Mouse (Mus musculus) erythroblast, embryonic 14.5 days (primary cell): ENCODE measurements around the gene Ppp6r2. TPM values are rescaled to one million over a fixed set of nuclear protein-coding genes. Genes with fewer than 3 reads are reported as not detected.

ENCODE experiments used
- H3K27me3 ChIP-seq: 2 replicates; pipeline ENCODE4 v1.6.1; 2012; ENCODE audit warnings: inconsistent platforms; ENCODE audit not compliant: control insufficient read depth
- H3K36me3 ChIP-seq: 2 replicates; pipeline ENCODE4 v1.6.1; 2012; ENCODE audit warnings: mild to moderate bottlenecking, inconsistent platforms; ENCODE audit not compliant: control insufficient read depth
- H3K4me1 ChIP-seq: 2 replicates; pipeline ENCODE4 v1.6.1; 2012; ENCODE audit warnings: inconsistent platforms; ENCODE audit not compliant: control insufficient read depth
- H3K4me3 ChIP-seq: replicated peaks from 2 replicates; pipeline ENCODE3; 2012; ENCODE audit warnings: moderate library complexity, mild to moderate bottlenecking, inconsistent platforms
- H3K9me3 ChIP-seq: 2 replicates; pipeline ENCODE4 v1.6.1; 2012; ENCODE audit warnings: low read length, inconsistent platforms, mixed read lengths; ENCODE audit not compliant: control insufficient read depth
- GATA1 ChIP-seq: IDR thresholded peaks from 2 replicates; pipeline ENCODE4 v1.6.1; 2012; ENCODE audit warnings: low read length, inconsistent platforms, mixed read lengths
- TAL1 ChIP-seq: IDR thresholded peaks from 3 replicates; pipeline ENCODE4 v1.6.1; 2012; ENCODE audit warnings: low read length, inconsistent platforms, mixed read lengths
- polyA plus RNA-seq: library from polyadenylated mRNA; stranded (reverse); fragments of >175 nt; gene quantifications from 2 replicates; pipeline ENCODE4 v1.2.3, GENCODE M21; 2012

Gene Ppp6r2
- polyA plus RNA-seq, 1 experiment, result 14.5 TPM

- no peaks in the 10 kb centered on the region for H3K9me3 ChIP-seq
- no peaks in the 10 kb centered on the region for H3K27me3 ChIP-seq
- peaks cover 61% of the 10 kb centered on the region for H3K4me1 ChIP-seq
- no peak for TF ChIP-seq GATA1
- no peak for TF ChIP-seq TAL1
- H3K36me3 ChIP-seq, result peaks cover 91% of the 10 kb centered on the region
- H3K4me3 ChIP-seq, result no peak overlapping the region
Measured at GRCm38 (mm10) chr15:89293778-89294177, 82.4 kb downstream of the Ppp6r2 start.

- Histone ChIP-seq H3K4me3 (no peak overlapping the region), H3K36me3 (peaks cover 90% of the 10 kb centered on the region), H3K27me3 (no peaks in the 10 kb centered on the region), H3K9me3 (no peaks in the 10 kb centered on the region), H3K4me1 (peaks cover 61% of the 10 kb centered on the region)
- TF ChIP-seq GATA1 (no peak), TAL1 (no peak)
Measured at GRCm38 (mm10) chr15:89295580-89296165, 84.3 kb downstream of the Ppp6r2 start.

GRCm38 (mm10) chr15:89296465-89296864 is 85.1 kb downstream of the Ppp6r2 start:
- no peak for TF ChIP-seq GATA1
- TF ChIP-seq TAL1, result no peak
- peaks cover 90% of the 10 kb centered on the region for H3K36me3 ChIP-seq

DNA sequence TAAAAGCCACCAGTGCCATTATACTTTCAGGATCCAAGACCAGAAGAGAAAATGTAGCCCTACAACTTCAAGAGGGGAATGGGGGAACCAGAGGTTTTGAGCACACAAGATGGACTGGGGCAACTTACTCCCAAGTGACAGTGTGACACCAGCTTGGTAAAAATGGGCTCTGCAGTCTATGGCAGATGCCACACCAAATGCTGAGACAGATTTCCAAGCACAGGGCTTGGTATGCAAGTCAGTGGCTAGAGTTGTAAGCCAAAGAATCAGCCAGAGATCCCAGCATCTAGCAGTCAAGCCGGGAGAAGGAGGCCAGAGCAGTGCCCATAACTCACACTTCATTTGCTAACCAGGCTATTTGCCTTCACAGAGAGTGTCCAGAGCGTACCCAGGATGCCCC is 86.3 kb downstream of the Ppp6r2 start:
- H3K27me3 ChIP-seq, result no peaks in the 10 kb centered on the region
- peaks cover 47% of the 10 kb centered on the region for H3K4me1 ChIP-seq
- TF ChIP-seq TAL1, result no peak
- TF ChIP-seq GATA1, result no peak
- no peaks in the 10 kb centered on the region for H3K9me3 ChIP-seq
- peaks cover 91% of the 10 kb centered on the region for H3K36me3 ChIP-seq
- no peak overlapping the region for H3K4me3 ChIP-seq

More at GRCm38 (mm10) chr15:89296465-89296864, 85.1 kb downstream of the Ppp6r2 start:
- peaks cover 55% of the 10 kb centered on the region for H3K4me1 ChIP-seq
- H3K27me3 ChIP-seq, result no peaks in the 10 kb centered on the region
- H3K9me3 ChIP-seq, result no peaks in the 10 kb centered on the region
- no peak overlapping the region for H3K4me3 ChIP-seq

GRCm38 (mm10) chr15:89300180-89300579 is 88.8 kb downstream of the Ppp6r2 start:
- TF ChIP-seq GATA1 (no peak), TAL1 (no peak)
- Histone ChIP-seq H3K4me1 (peaks cover 23% of the 10 kb centered on the region), H3K4me3 (no peak overlapping the region), H3K27me3 (no peaks in the 10 kb centered on the region), H3K9me3 (no peaks in the 10 kb centered on the region), H3K36me3 (peaks cover 91% of the 10 kb centered on the region)

DNA sequence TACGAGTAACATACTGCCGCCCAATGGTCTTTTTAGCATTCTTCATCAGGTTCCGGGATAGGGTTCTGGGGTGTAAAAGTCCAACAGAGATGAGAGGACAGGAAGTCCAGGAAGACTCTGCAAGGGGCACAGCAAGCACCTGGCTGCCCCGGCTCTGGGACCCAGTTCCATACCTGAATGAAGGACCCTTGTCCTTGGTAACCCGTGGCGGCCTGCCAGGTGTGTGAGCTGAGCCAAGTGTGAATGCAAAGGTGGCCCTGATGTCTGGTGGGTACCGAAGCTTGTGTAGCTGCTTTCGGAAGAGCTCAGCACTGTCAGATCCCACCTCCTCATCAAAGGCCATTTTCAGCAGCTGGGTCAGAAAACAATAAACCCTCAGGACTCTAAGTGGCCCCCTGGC is 89.2 kb downstream of the Ppp6r2 start:
- peaks cover 91% of the 10 kb centered on the region for H3K36me3 ChIP-seq
- H3K9me3 ChIP-seq, result no peaks in the 10 kb centered on the region
- H3K4me3 ChIP-seq, result no peak overlapping the region
- no peaks in the 10 kb centered on the region for H3K27me3 ChIP-seq
- TF ChIP-seq TAL1 (no peak), GATA1 (no peak)
- peaks cover 18% of the 10 kb centered on the region for H3K4me1 ChIP-seq

DNA sequence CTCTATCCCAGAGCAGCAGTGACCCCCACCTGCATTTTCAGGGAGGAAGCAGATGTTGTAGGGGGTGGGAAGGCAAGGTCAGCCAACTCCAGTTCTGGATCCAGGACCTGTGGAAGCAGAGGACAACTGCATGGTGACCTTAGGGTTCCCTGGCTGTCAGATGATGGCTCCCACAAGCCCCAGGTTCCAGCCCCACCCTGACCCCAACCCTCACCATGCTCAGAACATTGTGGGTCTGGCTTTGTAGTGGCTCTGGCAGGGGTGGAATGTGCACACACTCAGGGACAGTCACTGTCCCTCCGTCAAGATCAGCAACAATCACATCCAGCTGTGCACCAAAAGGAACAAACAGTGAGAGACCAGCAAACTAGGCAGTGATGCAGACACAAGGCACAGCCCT is 94.6 kb downstream of the Ppp6r2 start:
- Histone ChIP-seq H3K4me1 (peaks cover 35% of the 10 kb centered on the region), H3K36me3 (peaks cover 77% of the 10 kb centered on the region), H3K9me3 (no peaks in the 10 kb centered on the region), H3K27me3 (no peaks in the 10 kb centered on the region), H3K4me3 (no peak overlapping the region)
- no peak for TF ChIP-seq TAL1
- TF ChIP-seq GATA1, result no peak

GRCm38 (mm10) chr15:89307461-89307860 is 96.1 kb downstream of the Ppp6r2 start:
- H3K36me3 ChIP-seq, result peaks cover 67% of the 10 kb centered on the region
- no peaks in the 10 kb centered on the region for H3K27me3 ChIP-seq
- H3K9me3 ChIP-seq, result no peaks in the 10 kb centered on the region
- H3K4me1 ChIP-seq, result peaks cover 43% of the 10 kb centered on the region
- TF ChIP-seq GATA1 (no peak), TAL1 (no peak)
- H3K4me3 ChIP-seq, result no peak overlapping the region

DNA sequence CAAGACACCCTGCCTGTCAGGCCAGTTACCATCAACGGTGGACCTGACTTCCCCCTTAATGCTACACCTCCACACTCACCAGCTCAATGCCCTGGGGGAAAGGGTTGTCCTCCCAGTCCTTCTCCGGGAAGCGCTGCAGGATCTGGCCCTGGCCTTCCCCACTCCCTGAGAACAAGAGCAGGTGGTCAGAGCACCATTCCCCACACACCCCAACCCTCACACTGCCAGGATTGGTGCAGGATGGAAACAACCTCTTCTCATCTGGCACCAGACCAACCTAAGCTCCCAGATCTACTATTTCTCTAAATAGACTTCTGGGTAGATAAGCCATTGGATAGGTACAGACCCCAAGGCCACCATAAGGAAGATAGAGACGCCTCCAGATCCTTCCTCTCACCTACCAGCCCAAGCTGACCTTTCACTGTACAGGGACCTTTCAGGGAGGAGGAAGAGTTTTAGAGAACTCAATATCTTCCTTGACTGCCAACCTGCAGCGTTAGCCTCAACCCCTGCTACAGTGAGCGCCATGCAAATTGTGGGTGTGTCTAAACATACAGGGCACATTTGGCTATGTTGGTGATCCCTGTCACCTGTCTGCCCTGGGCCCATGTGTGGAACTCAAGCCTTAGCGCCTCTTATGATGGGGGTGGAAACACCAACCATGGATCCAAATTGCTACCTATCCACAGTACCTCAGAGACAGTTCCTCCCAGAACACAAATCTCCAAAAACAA is 97.2 kb downstream of the Ppp6r2 start:
- H3K9me3 ChIP-seq, result no peaks in the 10 kb centered on the region
- peaks cover 54% of the 10 kb centered on the region for H3K4me1 ChIP-seq
- no peaks in the 10 kb centered on the region for H3K27me3 ChIP-seq
- H3K4me3 ChIP-seq, result no peak overlapping the region
- peaks cover 63% of the 10 kb centered on the region for H3K36me3 ChIP-seq
- no peak for TF ChIP-seq GATA1
- TF ChIP-seq TAL1, result no peak
